Mouse (Mus musculus) megakaryocyte, embryonic 14.5 days (primary cell): ENCODE results near the gene Scg5.

Experiments
- FLI1 ChIP-seq: IDR thresholded peaks from 2 replicates; pipeline ENCODE4 v1.6.1; 2012; ENCODE audit warnings: low read length, inconsistent platforms, mixed read lengths
- GATA1 ChIP-seq: IDR thresholded peaks from 3 replicates; pipeline ENCODE4 v1.6.1; 2012; ENCODE audit warnings: mixed read lengths, low read length, inconsistent platforms, borderline replicate concordance

DNA sequence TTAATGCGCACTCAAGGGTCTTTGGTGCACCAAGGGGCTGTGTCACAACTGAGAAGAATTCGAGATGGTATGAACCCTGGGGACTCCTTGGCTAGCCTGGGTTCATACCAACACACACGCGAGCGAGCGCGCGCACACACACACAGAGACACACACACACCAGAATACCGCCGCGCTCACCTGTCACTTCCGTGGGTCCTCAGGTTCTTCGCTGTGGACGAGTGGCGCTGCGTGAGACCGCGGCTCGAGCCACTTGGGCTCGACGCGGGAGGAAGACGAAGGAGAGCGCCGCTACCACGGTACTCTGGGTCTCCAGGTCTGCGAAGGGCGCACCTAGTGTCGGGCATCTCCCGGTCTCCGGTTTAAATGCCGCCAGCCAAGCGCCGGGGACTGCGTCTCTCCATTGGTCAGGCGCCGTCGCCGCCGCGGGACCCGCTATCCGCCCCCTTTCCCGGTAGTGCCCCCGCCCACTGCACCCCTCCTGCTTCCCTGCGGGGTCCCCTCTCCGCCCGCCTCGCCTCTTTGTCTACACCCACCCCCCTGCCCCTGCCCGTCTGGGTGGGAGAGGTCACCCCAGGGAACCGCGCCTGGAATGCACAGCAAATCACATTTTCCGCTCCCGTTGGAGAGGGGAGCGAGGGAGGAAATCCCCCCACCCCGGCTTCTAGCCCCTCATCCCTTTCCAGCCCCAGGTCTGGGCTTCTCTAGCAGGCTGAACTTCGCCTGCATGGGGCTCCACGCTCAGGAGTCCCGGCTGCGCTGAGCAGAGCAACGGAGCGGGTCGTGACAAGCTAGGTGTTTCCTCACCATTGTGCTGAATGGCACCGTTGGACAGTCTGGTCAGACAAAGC is 70.4 kb downstream of the Scg5 start, which contains the start of gene Grem1:
- TF ChIP-seq GATA1, result no peak
- TF ChIP-seq FLI1, result no peak
